In the genomic region with DNA sequence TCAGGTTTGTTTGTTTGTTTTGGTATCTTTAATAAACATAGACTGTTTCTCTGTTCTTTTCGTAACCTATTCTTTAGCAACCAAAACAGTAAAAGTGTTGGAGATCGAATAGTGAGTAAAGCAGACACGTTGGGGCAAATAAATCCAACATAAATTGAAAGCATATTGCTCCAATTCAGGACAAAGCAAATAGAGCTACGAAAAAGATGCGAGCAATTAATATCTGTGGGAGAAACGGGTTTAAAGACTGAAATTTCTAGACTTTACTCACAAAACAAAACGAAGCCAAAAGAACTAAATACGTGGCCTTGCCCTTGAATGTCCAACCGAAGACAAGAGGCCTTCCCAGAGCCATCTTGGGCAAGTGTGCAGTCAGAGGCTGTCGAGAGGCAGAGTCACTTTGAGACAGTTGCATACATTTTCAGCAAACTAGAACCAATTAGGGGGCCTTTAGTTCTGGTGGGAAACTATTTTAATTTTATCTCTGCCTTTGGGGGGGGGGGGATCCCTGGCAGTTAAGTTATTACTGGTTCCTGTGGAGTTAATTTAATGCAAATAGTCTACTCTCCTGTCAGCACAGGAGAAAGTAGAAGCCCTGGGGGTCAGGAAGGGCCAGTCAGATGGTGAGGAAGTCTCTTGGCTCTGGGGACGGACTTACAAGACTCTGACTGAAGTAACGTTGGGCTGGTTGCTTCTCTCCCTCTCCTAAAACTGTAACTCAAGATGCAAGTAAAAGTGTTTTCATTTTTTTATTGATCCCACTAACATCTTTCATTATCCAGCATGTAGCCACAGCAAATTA, we compare ENCODE assay signal across 12 mouse cellular contexts. TPM values are rescaled to one million over a fixed set of nuclear protein-coding genes. Genes with fewer than 3 reads are reported as not detected.
DNase-seq lines count a peak whose midpoint lies in the region; ATAC-seq and TF ChIP-seq lines count a peak whose summit lies in the region.
"Had no signal": no experiment of that assay in that cellular context is flagged by ENCODE, and none has a peak within 500 bp of the region (broad histone marks: within the 10 kb centered on the region; RNA-seq: fewer than 3 reads in every experiment).

No protein-coding gene starts in this region.

- H3K27ac ChIP-seq in forebrain, postnatal 0 days (ENCODE audit: low read depth, low read length) = no peak overlapping the region
- no peak overlapping the region for H3K27ac ChIP-seq in forebrain, embryonic 16.5 days (ENCODE audit: low read length)
- H3K27ac ChIP-seq in limb, embryonic 11.5 days (replicated peaks; ENCODE audit: low read depth, low read length) = no peak overlapping the region
- H3K27ac ChIP-seq in midbrain, embryonic 15.5 days = no peak overlapping the region
- H3K27ac ChIP-seq in kidney, adult 2 months (ENCODE audit: insufficient read depth, low read depth, low read length) = no peak overlapping the region
- H3K27ac ChIP-seq: lung, embryonic 15.5 days had no signal

- H3K36me3 ChIP-seq in forebrain, postnatal 0 days (ENCODE audit: insufficient read depth) = no peaks in the 10 kb centered on the region
- no peaks in the 10 kb centered on the region for H3K36me3 ChIP-seq in forebrain, embryonic 16.5 days (ENCODE audit: control insufficient read depth, insufficient read depth)
- no peaks in the 10 kb centered on the region for H3K36me3 ChIP-seq in limb, embryonic 11.5 days (ENCODE audit: control insufficient read depth, insufficient read depth, low read length)
- H3K36me3 ChIP-seq in midbrain, embryonic 15.5 days (replicated peaks) = no peaks in the 10 kb centered on the region
- no peaks in the 10 kb centered on the region for H3K36me3 ChIP-seq in kidney, adult 2 months (ENCODE audit: control insufficient read depth, insufficient read depth, low read length)
- H3K36me3 ChIP-seq: lung, embryonic 15.5 days had no signal

- H3K4me2 ChIP-seq in forebrain, postnatal 0 days (ENCODE audit: low read depth) = no peak overlapping the region
- no peak overlapping the region for H3K4me2 ChIP-seq in forebrain, embryonic 16.5 days (ENCODE audit: low read length)
- no peak overlapping the region for H3K4me2 ChIP-seq in limb, embryonic 11.5 days (ENCODE audit: low read depth, severe bottlenecking)
- H3K4me2 ChIP-seq in midbrain, embryonic 15.5 days = peak overlapping the region; percentile 79

- no peaks in the 10 kb centered on the region for H3K9me3 ChIP-seq in forebrain, postnatal 0 days (ENCODE audit: low read length)
- H3K9me3 ChIP-seq in forebrain, embryonic 16.5 days (ENCODE audit: control insufficient read depth, low read length) = no peaks in the 10 kb centered on the region
- no peaks in the 10 kb centered on the region for H3K9me3 ChIP-seq in limb, embryonic 11.5 days (ENCODE audit: control insufficient read depth, low read length)
- no peaks in the 10 kb centered on the region for H3K9me3 ChIP-seq in midbrain, embryonic 15.5 days
- H3K9me3 ChIP-seq: lung, embryonic 15.5 days had no signal

- WGBS in forebrain, postnatal 0 days = 8% methylated on average over 12 of the region's 12 CpGs
- WGBS in forebrain, embryonic 16.5 days = 3% methylated on average over 12 of the region's 12 CpGs
- 3% methylated on average over 12 of the region's 12 CpGs for WGBS in limb, embryonic 11.5 days
- WGBS in midbrain, embryonic 15.5 days = 6% methylated on average over 12 of the region's 12 CpGs
- 9% methylated on average over 12 of the region's 12 CpGs for WGBS in kidney, adult 2 months

- TF ChIP-seq CTCF in forebrain, postnatal 0 days (IDR thresholded peaks at IDR 0.05; ENCODE audit: low read depth) = no peak
- no peak for TF ChIP-seq CTCF in kidney, adult 2 months (conservative IDR thresholded peaks at IDR 0.05; ENCODE audit: insufficient read depth, insufficient read length, low read depth, low read length)

- H3K27me3 ChIP-seq in forebrain, postnatal 0 days (ENCODE audit: insufficient read depth, low read length) = peaks cover 83% of the 10 kb centered on the region
- peaks cover 59% of the 10 kb centered on the region for H3K27me3 ChIP-seq in forebrain, embryonic 16.5 days (replicated peaks; ENCODE audit: control insufficient read depth, insufficient read depth, low read length)
- H3K27me3 ChIP-seq in limb, embryonic 11.5 days (ENCODE audit: control insufficient read depth, insufficient read depth, low read length) = peaks cover 85% of the 10 kb centered on the region
- peaks cover 74% of the 10 kb centered on the region for H3K27me3 ChIP-seq in midbrain, embryonic 15.5 days (replicated peaks)
- H3K27me3 ChIP-seq in kidney, adult 2 months (replicated peaks; ENCODE audit: control insufficient read depth, insufficient read depth, low read length) = peaks cover 27% of the 10 kb centered on the region

- peak; percentile 45 for DNase-seq in forebrain, postnatal 0 days
- peak; percentile 42 for DNase-seq in embryo, embryonic 10 days (ENCODE audit: low spot score)
- DNase-seq in limb, embryonic 11.5 days (ENCODE audit: low spot score) = peak; percentile 45
- DNase-seq in MN1 (ENCODE audit: low spot score) = no peak
- no peak for DNase-seq in right cerebral cortex, postnatal 14 days
- no peak for DNase-seq in kidney, adult 2 months
- DNase-seq: cerebellum, adult 9-11 months; thymus, postnatal 36 days had no signal

- ATAC-seq in forebrain, postnatal 0 days = no peak
- ATAC-seq in forebrain, embryonic 16.5 days = no peak
- ATAC-seq in limb, embryonic 11.5 days (ENCODE audit: insufficient number of reproducible peaks, low FRiP score, low TSS enrichment, low read depth) = no peak
- ATAC-seq in midbrain, embryonic 15.5 days (replicated peaks) = no peak

- H3K4me1 ChIP-seq in forebrain, postnatal 0 days (ENCODE audit: insufficient read depth) = 0 out of 2 replicates have a peak, but pooled peaks cover 5% of the 10 kb centered on the region
- H3K4me1 ChIP-seq in forebrain, embryonic 16.5 days (replicated peaks; ENCODE audit: control insufficient read depth, insufficient read depth, low read length) = peaks cover 17% of the 10 kb centered on the region
- peaks cover 13% of the 10 kb centered on the region; the same call in 1 of the 2 replicates for H3K4me1 ChIP-seq in limb, embryonic 11.5 days (ENCODE audit: control insufficient read depth, insufficient read depth, low read length)
- peaks cover 21% of the 10 kb centered on the region for H3K4me1 ChIP-seq in midbrain, embryonic 15.5 days
- H3K4me1 ChIP-seq in kidney, adult 2 months (ENCODE audit: control insufficient read depth, insufficient read depth, low read length) = no peaks in the 10 kb centered on the region

- H3K9ac ChIP-seq in forebrain, postnatal 0 days = no peak overlapping the region
- no peak overlapping the region for H3K9ac ChIP-seq in forebrain, embryonic 16.5 days (replicated peaks; ENCODE audit: low read depth, low read length)
- H3K9ac ChIP-seq in limb, embryonic 11.5 days (ENCODE audit: low read length) = no peak overlapping the region
- H3K9ac ChIP-seq in midbrain, embryonic 15.5 days = no peak overlapping the region
- H3K9ac ChIP-seq: lung, embryonic 15.5 days had no signal

- H3K4me3 ChIP-seq in forebrain, postnatal 0 days (ENCODE audit: low read depth, low read length) = no peak overlapping the region
- H3K4me3 ChIP-seq in forebrain, embryonic 16.5 days (replicated peaks; ENCODE audit: low read length) = no peak overlapping the region
- no peak overlapping the region for H3K4me3 ChIP-seq in limb, embryonic 11.5 days (ENCODE audit: low read depth, low read length)
- no peak overlapping the region; the same call in 1 of the 2 replicates for H3K4me3 ChIP-seq in midbrain, embryonic 15.5 days
- no peak overlapping the region for H3K4me3 ChIP-seq in kidney, adult 2 months (ENCODE audit: insufficient read depth, low read depth, low read length)

- TF ChIP-seq POLR2A in kidney, adult 2 months (IDR thresholded peaks at IDR 0.05; ENCODE audit: low read depth, low read length) = no peak

RNA-seq across cellular contexts. Expression of gene Onecut1, which starts 11.5 kb away (rescaled TPM):
- total RNA-seq in forebrain, postnatal 0 days (2014; rRNA removed) = 0.92 and 3.8 TPM in 2 replicates
- polyA plus RNA-seq in forebrain, postnatal 0 days (2015; fragmentation: Nextera tagmentation; extraction: Ambion mirVana) = 0.23 and 0.64 TPM in 2 replicates
- polyA plus RNA-seq in forebrain, embryonic 16.5 days (2015; fragmentation: Nextera tagmentation; extraction: Ambion mirVana) = 0.51 and 0.80 TPM in 2 replicates
- 0.09 TPM in 1 of 2 replicates, not detected in the other for polyA plus RNA-seq in limb, embryonic 11.5 days (2014; fragmentation: Nextera tagmentation; extraction: Ambion mirVana)
- 7.0 and 8.2 TPM in 2 replicates for polyA plus RNA-seq in midbrain, embryonic 15.5 days (2015; fragmentation: Nextera tagmentation; extraction: Ambion mirVana)
- not detected in 2 replicates for polyA plus RNA-seq in kidney, adult 2 months (2012; rRNA removed)
- total RNA-seq: gastrocnemius, adult 18-20 months had no signal
- polyA plus RNA-seq: lung, embryonic 15.5 days had no signal

Comparison
In these comparisons a context has a peak if more than half of its experiments do, and no peak if none do; other contexts are left out.
1. DNase-seq: peak in forebrain, postnatal 0 days (single experiment), embryo, embryonic 10 days (single experiment) and limb, embryonic 11.5 days (single experiment); none in MN1 (single experiment), right cerebral cortex, postnatal 14 days (single experiment) and kidney, adult 2 months (single experiment).